In genomic region chr16:11060645-11061044, GRCm38 (mm10) we compare ENCODE assay signal across 8 mouse cellular contexts. TPM values are rescaled to one million over a fixed set of nuclear protein-coding genes. Genes with fewer than 3 reads are reported as not detected.
DNase-seq lines count a peak whose midpoint lies in the region; ATAC-seq and TF ChIP-seq lines count a peak whose summit lies in the region.

Gene Snn (plus strand): TSS chr16:11060945.

- no peak within 1 kb of the TSS for H3K4me2 ChIP-seq in heart, embryonic 11.5 days
- no peak within 1 kb of the TSS for H3K4me2 ChIP-seq in stomach, postnatal 0 days (replicated peaks; ENCODE audit: low read depth)

- no peaks in the 10 kb centered on the region for H3K36me3 ChIP-seq in heart, embryonic 11.5 days (ENCODE audit: control insufficient read depth, insufficient read depth, low read length)
- H3K36me3 ChIP-seq in stomach, postnatal 0 days (ENCODE audit: control insufficient read depth, insufficient read depth, low read length), result no peaks in the 10 kb centered on the region

- no peak for ATAC-seq in Patski
- ATAC-seq in heart, embryonic 11.5 days (replicated peaks; ENCODE audit: insufficient number of reproducible peaks, low FRiP score, low TSS enrichment), result no peak
- ATAC-seq in stomach, postnatal 0 days (ENCODE audit: low FRiP score, low TSS enrichment), result no peak
- ATAC-seq in cerebellum, adult (ENCODE audit: insufficient number of reproducible peaks, low FRiP score, low TSS enrichment), result no peak

- DNase-seq in gastrocnemius, postnatal 4 days (ENCODE audit: low spot score in 2 of 2), result no peak
- no peak for DNase-seq in gastrocnemius, adult 18-20 months (ENCODE audit: low spot score)
- DNase-seq in Patski (ENCODE audit: low read depth, low spot score), result no peak
- no peak for DNase-seq in left cerebral cortex, postnatal 14 days (ENCODE audit: low spot score in 2 of 2)
- no peak for DNase-seq in stomach, postnatal 0 days (ENCODE audit: low spot score)
- no peak for DNase-seq in thymus, postnatal 10 days (ENCODE audit: low spot score in 2 of 2)

- intact Hi-C loops in left cerebral cortex, postnatal 14 days (cut with DNase I), result no loop called here

- no peak within 1 kb of the TSS for H3K27ac ChIP-seq in heart, embryonic 11.5 days (ENCODE audit: low read depth, low read length)
- no peak within 1 kb of the TSS for H3K27ac ChIP-seq in stomach, postnatal 0 days (replicated peaks)

- peaks cover 26% of the 10 kb centered on the region for H3K4me1 ChIP-seq in heart, embryonic 11.5 days (ENCODE audit: control insufficient read depth, insufficient read depth, low read length)
- H3K4me1 ChIP-seq in stomach, postnatal 0 days (replicated peaks; ENCODE audit: control insufficient read depth, insufficient read depth), result no peaks in the 10 kb centered on the region

- in situ Hi-C loops in Patski (cut with MboI; ENCODE audit: low pct_unique_long_range_greater_than_20kb), result no loop called here

- H3K4me3 ChIP-seq in heart, embryonic 11.5 days (ENCODE audit: low read depth, low read length), result no peak within 1 kb of the TSS
- H3K4me3 ChIP-seq in stomach, postnatal 0 days (ENCODE audit: low read depth, low read length), result no peak within 1 kb of the TSS

- POLR2A ChIA-PET in Patski (lab: Charles Lee), result no interaction called here

- 76% methylated on average over 4 of the region's 4 CpGs for WGBS in heart, embryonic 11.5 days (ENCODE audit: insufficient replicate concordance)
- WGBS in stomach, postnatal 0 days, result 87% methylated on average over 4 of the region's 4 CpGs

- CTCF ChIA-PET in Patski (lab: Charles Lee), result interaction anchor here (1.4 to 1.8 kb wide), 3 partner anchors 10 to 26 kb away, joined by 5 to 7 read pairs (median 6); no protein-coding TSS in a partner anchor

- H3K9me3 ChIP-seq in heart, embryonic 11.5 days (replicated peaks; ENCODE audit: control insufficient read depth, low read length), result no peaks in the 10 kb centered on the region
- H3K9me3 ChIP-seq in stomach, postnatal 0 days (ENCODE audit: control insufficient read depth, low read length), result no peaks in the 10 kb centered on the region

- no peak within 1 kb of the TSS for H3K9ac ChIP-seq in heart, embryonic 11.5 days (ENCODE audit: low read depth, low read length)
- no peak within 1 kb of the TSS for H3K9ac ChIP-seq in stomach, postnatal 0 days (ENCODE audit: low read length)

- no peak for TF ChIP-seq EP300 in stomach, postnatal 0 days (optimal IDR thresholded peaks at IDR 0.05)

- H3K27me3 ChIP-seq in Patski, result no peaks in the 10 kb centered on the region
- no peaks in the 10 kb centered on the region for H3K27me3 ChIP-seq in heart, embryonic 11.5 days (ENCODE audit: control insufficient read depth, insufficient read depth, low read length)
- H3K27me3 ChIP-seq in stomach, postnatal 0 days (ENCODE audit: control insufficient read depth, insufficient read depth, low read length), result no peaks in the 10 kb centered on the region

- no peak for TF ChIP-seq CTCF in Patski (IDR thresholded peaks at IDR 0.05)
- no peak for TF ChIP-seq CTCF in stomach, postnatal 0 days (IDR thresholded peaks at IDR 0.05; ENCODE audit: low read depth)

RNA-seq across cellular contexts. Expression of gene Snn, which starts in this region (rescaled TPM):
- total RNA-seq in gastrocnemius, postnatal 4 days (2021), result 10 to 100 TPM; 27.8 to 31.6 TPM
- 1 to 10 TPM; 2.4 to 3.4 TPM for total RNA-seq in gastrocnemius, adult 18-20 months (2021)
- polyA plus RNA-seq in Patski (2021), result 105 TPM
- 44.7 and 45.8 TPM in 2 replicates for polyA plus RNA-seq in heart, embryonic 11.5 days (2014; fragmentation: Nextera tagmentation; extraction: Ambion mirVana)
- total RNA-seq in left cerebral cortex, postnatal 14 days (2021), result 100 to 1,000 TPM; 180 to 190 TPM
- 11.8 and 12.2 TPM in 2 replicates for polyA plus RNA-seq in stomach, postnatal 0 days (2015; fragmentation: Nextera tagmentation; extraction: Ambion mirVana)

Comparison
In these comparisons a context has a peak if more than half of its experiments do, and no peak if none do; other contexts are left out.
1. RNA of gene Snn (total RNA-seq): 180 to 190 TPM in left cerebral cortex, postnatal 14 days and 27.8 to 31.6 TPM in gastrocnemius, postnatal 4 days; 2.4 to 3.4 TPM in gastrocnemius, adult 18-20 months; every median in the first group is over 4 times any median in the second.
2. RNA of gene Snn (total RNA-seq): 180 to 190 TPM in left cerebral cortex, postnatal 14 days; 27.8 to 31.6 TPM in gastrocnemius, postnatal 4 days; every median in the first group is over 4 times any median in the second.